Mouse (Mus musculus) layer of hippocampus, postnatal 36 days (tissue): Measurements from ENCODE around the gene Dtx4. TPM values are rescaled to one million over a fixed set of nuclear protein-coding genes. Genes with fewer than 3 reads are reported as not detected.
"Not testable (repeated sequence)": the region's sequence is repeated elsewhere in the genome, so short reads cannot be mapped to it uniquely, and the experiment has no call there.

Experiments
- DNase-seq, 2 experiments: peaks; one replicate each; pipeline ENCODE4 v3.0.0; 2022
- total RNA-seq, 2 experiments: library from RNA; stranded (reverse); gene quantifications; 2 replicates each; pipeline ENCODE4 v1.2.3; 2021

Gene Dtx4
- total RNA-seq = 10 to 100 TPM; 33.6 to 36.6 TPM

DNA sequence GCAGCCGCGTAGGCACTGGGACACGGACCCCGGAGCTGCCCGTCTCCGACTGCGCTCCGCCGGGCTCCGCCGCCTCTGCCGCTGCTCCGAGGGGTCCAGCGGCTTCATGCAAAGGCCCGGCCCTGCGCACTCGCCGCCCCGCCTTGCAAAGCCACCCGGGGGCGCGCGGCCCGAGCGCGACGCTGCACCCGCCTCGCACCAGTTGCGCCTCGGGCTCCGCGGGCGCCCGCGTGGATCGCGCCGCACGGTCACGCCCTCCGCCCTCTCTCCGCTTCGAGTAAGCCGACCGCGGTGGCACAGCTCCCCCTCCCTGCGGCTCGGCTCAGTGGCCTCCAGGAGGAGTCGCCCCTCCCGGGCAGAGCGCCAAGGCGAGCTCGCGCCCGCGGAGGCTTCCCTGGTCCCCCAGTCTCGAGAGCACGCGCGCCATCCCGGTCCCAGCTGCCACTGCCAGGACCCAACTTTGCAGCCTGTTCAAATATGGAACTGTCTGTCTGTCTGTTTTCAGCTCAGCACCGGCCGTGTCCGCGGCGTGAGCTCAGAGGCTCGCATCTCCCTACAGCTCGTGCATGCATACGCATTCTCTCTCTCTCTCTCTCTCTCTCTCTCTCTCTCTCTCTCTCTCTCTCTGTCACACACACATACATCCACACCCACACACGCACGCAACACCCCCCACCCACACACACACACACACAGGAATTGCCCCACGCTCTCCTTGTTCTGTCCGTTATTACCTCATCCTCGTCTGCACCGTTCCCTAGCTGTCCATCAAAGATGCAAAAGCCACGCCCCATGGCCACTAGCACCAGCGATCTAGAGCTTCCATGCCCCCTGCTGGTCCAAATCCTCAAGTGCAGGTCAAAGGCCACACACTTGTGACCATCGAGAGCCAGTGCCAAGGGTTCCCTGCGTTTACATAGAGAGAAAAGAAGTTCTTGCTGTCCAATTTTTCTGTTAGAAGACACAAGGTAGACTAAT lies at the start of gene Dtx4:
TSS of gene Dtx4 (minus strand) at position 85 of the 978 bp plus-strand sequence.
- DNase-seq = peak; percentile 90

DNA sequence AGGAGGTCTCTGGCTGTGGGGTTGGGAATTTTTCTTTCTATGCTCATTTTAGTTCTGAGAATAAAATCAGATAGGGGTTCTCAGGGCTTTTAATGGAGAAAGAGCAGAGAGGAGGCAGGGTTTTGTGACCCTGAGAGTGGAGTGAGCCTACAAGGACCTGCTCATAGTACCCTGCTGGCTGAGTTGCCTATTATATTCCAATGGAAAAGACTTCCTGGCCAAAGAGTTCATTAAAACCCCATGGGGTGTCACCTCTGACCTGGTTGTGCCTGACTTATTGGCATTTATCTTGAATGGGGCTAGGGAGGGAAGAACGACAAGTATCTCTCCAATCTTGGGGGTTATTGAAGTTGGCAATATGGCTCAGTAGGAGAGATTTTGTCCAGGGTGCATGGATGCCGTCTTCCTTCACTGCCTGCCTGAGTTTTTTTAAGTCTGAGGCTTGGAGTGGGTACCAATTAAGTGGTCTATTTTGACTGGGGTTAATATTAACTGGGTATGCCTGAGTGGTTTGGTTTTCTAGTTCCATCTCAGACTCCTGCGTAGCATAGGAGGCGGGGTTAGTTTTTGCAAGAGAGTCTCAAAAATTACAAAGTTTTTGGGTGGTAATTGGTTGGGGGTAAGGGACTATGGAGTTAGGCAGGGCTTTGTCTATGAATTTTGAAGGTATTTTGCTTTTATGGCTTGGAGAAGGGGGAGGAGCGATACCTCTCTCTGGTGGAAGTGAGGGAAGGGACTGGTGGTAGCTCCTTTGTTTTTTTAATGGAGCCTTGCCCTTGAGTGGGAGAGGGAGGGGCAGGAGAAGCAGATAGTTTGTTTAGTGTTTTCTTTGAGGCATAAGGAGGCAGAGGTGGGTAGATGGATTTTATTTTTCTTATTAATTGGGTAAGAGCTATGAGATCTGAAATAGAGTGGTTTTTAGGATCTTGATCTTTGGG lies 49.0 kb upstream of the Dtx4 start:
- no peak for DNase-seq

DNA sequence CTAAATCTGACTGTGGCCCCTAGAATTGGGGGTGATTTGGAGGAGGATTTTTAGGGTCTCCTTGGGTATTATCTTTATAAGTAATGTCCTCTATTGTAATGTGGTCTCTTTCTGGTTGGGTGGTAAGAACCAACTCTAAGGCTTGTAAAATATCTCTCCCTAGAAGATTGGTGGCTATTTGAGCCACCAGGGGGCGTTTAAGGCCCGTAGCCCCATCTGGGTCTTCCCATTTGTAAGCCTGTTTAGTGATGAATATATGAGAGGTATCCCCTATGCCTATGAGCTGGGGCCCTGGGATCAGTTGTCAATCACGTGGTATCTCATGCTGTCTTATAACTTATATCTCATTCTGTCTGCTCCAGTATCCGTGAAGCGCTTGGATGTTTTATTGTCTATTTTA lies 47.9 kb upstream of the Dtx4 start:
- DNase-seq = no peak

DNA sequence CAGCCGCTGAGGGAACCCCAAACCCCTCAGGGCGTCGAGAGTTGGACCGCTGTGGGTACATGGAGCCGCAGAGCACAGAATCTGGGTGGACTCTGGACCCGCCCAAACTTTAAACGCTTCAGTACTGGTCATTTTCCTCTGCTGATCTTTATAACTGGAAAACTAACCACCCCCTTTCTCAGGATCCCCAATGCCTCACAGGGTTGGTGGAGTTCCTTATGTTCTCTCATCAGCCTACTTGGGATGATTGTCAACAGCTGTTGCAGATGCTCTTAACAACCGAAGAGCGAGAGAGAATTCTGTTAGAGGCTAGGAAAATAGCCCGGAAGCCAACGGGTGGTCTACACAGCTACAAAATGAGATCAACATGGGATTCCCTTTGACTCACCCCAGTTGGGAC lies 44.2 kb upstream of the Dtx4 start, which contains the start of gene Fam111a:
TSS of gene Fam111a (plus strand) at position 301 of the 400 bp plus-strand sequence.
- DNase-seq = not testable (repeated sequence)

- DNase-seq = no peak
Measured at GRCm38 (mm10) chr19:12541644-12542043, 40.4 kb upstream of the Dtx4 start.

GRCm38 (mm10) chr19:12540727-12541126 lies 39.5 kb upstream of the Dtx4 start:
- no peak for DNase-seq

GRCm38 (mm10) chr19:12539975-12540374 lies 38.7 kb upstream of the Dtx4 start:
- no peak for DNase-seq

DNA sequence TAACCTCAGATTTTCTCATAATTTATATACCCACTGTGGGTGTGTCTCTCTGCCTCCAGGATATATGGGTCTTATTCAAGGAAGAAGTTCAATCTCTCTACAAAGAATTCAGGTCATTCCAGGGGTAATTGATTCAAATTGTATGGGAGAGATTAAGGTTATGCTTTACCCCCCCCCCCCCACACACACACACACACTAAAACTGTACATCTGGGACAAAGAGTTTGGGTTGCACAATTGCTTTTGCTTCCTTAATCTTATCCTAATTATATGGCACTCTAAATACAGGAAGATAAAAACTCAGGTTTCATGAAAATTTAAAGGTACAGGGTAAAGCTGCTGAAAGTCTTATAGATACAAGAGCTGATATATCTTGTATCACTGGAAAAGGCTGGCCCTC lies 35.9 kb upstream of the Dtx4 start:
- DNase-seq = no peak

- no peak for DNase-seq
Measured at GRCm38 (mm10) chr19:12523377-12523776, 22.1 kb upstream of the Dtx4 start.

- DNase-seq = no peak
Measured at GRCm38 (mm10) chr19:12518541-12518890, 17.3 kb upstream of the Dtx4 start.

- DNase-seq = peak; percentile 51 to 60
Measured at GRCm38 (mm10) chr19:12517671-12518540, 16.7 kb upstream of the Dtx4 start.

GRCm38 (mm10) chr19:12514621-12515020 lies 13.4 kb upstream of the Dtx4 start:
- no peak for DNase-seq

- DNase-seq = no peak
Measured at GRCm38 (mm10) chr19:12502756-12503155, 1.5 kb upstream of the Dtx4 start.

DNA sequence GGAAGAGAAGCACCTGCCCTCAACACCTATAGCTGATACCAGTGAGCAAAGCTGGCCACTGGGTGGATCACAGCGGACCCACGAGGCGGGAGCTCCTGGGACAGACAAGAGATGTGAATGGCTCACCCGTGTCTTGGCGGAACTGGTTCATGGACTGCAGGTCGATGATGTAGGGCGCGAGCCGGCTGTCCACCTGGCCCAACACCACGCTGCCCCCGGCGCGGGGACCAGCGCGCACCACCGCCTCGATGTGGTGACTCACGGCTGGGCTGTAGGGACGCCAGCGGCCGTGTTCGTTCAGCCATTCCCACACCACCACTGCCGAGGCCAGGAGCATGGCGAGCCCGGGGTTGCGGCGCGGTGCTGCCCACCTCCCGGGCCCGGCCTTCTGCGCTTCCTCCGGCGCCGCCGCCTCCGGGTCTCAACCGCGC lies 358 bp downstream of the Dtx4 start:
- peak; percentile 48 to 49 for DNase-seq

- peak; percentile 72 to 75 for DNase-seq
Measured at GRCm38 (mm10) chr19:12500124-12500523, 1.1 kb downstream of the Dtx4 start.

GRCm38 (mm10) chr19:12499485-12499884 lies 1.8 kb downstream of the Dtx4 start:
- DNase-seq = no peak

DNA sequence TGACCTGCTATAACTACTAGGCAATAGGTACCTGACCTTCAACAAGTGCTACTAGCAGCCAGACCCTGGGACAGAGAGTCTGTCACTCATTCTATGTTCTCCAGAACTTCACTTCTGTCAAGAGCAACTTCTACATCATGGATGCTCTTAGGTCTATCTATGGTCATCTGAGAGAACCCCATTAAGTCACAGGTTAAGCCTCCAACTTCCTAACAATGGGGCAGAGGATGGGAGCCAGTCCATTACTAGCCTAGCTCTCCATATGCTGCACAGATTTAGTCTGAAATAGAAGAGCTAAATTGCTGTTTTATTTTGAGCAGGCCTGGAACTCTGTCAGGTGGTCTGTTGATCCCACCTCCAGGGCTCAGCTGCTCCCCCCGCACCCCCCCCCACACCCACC lies 2.3 kb downstream of the Dtx4 start:
- no peak for DNase-seq

DNA sequence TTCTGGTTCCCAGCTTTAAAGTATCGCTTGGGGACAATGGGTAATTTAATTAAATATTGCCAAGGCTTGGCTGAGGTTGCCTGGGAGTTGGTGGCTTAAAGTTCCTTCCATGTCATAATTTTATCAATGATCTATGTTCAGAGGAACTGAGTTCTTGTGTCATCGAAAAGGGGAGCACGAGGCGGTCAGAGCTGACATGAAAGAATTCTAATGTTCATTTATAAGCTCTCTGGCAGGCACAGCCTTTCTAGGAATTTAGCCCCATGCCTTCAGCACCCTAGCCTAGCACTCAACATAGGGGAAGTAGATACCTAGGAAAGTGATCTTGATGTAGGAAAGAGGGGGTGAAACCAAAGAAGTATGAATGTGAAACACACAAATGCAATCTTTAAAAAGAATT lies 2.9 kb downstream of the Dtx4 start:
- DNase-seq = no peak

- DNase-seq = no peak
Measured at GRCm38 (mm10) chr19:12497909-12498308, 3.3 kb downstream of the Dtx4 start.

DNA sequence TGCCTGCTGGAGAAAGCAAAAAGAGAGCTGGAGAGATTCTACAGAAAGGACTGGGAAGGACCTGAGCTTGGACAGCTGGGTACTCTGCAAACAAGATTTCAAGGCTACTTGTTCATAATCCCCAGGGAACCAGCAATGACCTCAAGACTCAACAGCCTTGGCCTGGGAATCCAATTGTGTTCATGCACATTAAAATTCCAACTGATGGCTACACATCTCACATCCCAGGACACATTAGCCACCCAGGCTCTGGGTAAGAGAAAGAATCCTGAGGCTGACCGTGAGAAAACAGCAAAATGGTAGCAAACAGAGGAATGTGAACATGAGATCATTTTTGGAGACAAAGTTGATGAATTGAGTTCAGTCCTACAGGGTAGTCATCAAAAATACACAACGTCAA lies 5.0 kb downstream of the Dtx4 start:
- no peak for DNase-seq

GRCm38 (mm10) chr19:12494972-12495535 lies 6.2 kb downstream of the Dtx4 start:
- DNase-seq = no peak

DNA sequence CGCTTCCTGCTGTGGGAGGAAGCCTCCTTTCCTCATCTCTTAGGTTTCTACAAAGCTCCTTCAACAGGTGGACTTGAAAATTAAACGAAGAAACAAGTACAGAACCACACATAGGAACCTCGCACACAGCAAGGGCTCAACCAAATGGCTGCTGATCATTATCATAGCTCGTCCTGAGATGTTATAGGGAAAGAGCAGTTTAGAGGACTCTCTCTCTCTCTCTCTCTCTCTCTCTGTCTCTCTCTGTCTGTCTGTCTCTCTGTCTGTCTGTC lies 7.1 kb downstream of the Dtx4 start:
- DNase-seq = no peak
